Mouse (Mus musculus) thymus, postnatal 0 days (tissue): ENCODE measurements around the gene Ptpa. TPM values are rescaled to one million over a fixed set of nuclear protein-coding genes. Genes with fewer than 3 reads are reported as not detected.

Source experiments
- DNase-seq: peaks from one replicate; pipeline ENCODE4 v3.0.0-alpha.2; 2015; ENCODE audit warnings: low spot score
- polyA plus RNA-seq: library from polyadenylated mRNA; unstranded; fragments of >200 nt; fragmentation: Nextera tagmentation; extraction: Ambion mirVana; gene quantifications from 2 replicates; pipeline ENCODE4 v1.2.1, GENCODE M21; 2015

Ptpa gene
- polyA plus RNA-seq, 1 experiment from 2014 or later, result 128 TPM

DNA sequence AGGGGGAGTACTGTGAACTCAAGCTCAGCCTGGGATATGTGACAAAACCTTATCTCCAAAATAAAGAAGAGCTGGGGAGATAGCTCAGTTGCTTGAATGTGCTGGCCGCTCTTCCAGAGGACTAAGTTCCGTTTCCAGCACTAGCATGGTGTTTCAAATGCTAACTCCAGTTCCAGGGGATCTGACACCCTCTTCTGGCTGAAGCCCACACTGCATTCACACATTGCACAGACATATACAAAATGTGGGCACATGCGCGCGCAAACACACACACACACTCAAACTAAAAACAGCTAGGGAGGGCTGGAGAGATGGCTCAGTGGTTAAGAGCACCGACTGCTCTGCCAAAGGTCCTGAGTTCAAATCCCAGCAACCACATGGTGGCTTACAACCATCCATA, 43.4 kb downstream of the Ptpa start:
- DNase-seq, result no peak

DNA sequence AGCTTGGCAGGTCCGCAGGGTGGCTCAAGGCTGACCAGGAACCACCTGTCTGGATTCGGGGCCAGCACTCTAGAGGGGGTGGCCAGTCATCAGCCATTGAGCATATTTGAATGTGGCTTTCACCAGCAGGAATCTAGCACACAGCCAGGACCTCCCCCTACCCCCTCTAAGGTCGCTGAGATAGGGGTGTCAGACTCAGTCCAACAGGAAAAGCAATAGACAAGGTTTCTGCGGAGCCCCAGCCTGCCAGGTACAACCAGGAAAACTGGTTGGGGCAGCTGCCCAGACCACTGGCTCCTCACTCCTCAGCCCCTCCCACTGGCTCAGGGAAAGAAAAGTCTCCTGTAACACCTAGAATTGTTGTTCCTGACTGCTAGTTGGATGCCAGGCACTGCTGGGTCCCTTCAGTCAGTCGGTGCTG, 47.5 kb downstream of the Ptpa start:
- DNase-seq, result no peak

DNA sequence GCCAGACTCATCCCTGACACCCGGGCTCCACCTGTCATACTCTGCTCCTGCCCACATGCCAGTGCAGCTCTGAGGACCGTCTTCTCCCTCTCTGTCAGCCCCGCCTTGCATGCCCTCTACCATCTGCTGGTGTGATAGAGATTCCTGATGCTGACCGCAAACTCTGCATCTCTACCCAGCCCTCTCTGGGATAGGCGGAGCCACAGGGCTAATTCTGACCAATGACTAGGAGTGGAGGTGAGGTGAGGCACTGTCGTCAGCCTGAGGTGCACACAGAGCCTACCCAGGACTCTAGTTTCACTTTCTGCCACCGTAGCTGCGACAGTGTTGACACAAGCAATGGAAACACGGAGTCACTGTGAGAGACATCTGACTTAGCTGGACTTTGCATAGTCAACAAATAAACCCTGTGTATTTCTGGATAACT, 48.1 kb downstream of the Ptpa start:
- peak; percentile 89 for DNase-seq

DNA sequence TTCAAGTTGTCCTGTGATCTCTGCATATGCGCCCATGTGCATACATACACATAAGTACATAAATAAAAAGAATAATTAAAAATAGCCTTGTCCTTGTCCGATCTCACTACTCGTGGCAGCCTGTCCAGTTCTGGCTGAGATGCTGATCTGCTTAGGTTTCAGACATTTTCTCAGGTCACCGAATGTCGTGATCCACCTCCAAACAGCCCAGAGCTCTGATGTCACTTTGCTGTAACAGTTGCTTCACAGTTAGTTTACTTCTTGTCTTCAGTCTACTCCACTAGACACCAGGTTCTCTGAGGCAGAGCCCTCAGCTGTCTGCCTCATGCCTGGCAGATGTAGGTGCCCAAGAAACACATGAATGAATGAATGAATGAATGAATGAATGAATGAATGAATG, 48.6 kb downstream of the Ptpa start:
- DNase-seq, result no peak

DNA sequence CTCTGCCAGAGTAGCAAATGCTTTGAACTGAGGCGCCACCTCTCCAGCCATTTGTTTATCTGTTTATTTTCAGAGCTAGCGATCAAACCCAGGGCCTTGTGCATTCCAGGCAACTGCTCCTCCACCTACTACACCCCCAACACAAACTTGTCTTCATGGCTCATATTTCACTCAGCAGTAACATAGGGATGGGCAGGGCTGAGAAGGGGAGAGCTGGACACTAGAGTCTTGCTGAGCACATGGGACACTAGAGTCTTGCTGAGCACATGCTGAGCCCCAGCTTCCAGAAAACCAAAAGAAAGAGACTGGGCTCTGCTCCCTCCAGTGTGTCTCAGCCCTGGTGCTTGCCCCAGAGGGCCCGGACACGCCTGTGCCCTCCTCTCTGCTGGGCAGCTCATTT, 50.9 kb downstream of the Ptpa start:
- DNase-seq, result no peak

DNA sequence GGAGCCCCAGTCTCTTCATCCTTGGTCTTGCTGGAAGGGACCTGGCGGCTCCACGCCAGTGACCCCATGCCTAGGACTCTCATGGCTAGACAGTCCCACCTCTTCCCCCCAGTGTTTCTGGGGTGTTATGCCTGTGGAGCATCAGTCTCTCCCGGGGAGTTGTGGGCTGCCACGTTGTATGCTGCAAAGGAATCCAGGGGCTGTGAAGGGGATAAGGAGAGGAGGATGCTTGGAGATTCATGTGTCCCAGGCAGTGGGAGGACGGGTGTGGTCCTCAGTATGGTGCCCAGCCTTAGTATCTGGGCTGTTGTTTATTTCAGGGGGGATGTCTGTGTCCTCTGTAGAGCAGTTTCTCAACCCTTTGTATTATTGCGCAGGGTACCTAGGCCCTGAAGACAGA, 53.2 kb downstream of the Ptpa start:
- no peak for DNase-seq

DNA sequence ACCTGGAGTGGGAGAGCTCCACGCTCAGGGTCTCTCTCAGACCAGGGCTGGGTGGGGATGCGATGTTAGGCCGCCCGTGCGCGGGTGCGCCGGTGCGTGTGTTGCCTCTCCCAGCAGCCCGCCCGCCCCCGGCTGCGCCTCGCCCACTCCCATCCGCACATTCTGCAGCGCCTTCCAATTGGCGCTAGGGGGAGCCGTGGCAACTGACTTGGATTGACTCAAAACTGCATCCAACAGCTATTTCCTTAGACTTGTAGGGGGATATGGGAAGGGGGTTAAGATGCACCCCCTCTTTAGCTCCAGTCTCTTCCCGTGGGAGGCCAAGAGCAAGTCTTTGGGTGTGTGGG, 53.9 kb downstream of the Ptpa start:
- DNase-seq, result peak; percentile 78

DNA sequence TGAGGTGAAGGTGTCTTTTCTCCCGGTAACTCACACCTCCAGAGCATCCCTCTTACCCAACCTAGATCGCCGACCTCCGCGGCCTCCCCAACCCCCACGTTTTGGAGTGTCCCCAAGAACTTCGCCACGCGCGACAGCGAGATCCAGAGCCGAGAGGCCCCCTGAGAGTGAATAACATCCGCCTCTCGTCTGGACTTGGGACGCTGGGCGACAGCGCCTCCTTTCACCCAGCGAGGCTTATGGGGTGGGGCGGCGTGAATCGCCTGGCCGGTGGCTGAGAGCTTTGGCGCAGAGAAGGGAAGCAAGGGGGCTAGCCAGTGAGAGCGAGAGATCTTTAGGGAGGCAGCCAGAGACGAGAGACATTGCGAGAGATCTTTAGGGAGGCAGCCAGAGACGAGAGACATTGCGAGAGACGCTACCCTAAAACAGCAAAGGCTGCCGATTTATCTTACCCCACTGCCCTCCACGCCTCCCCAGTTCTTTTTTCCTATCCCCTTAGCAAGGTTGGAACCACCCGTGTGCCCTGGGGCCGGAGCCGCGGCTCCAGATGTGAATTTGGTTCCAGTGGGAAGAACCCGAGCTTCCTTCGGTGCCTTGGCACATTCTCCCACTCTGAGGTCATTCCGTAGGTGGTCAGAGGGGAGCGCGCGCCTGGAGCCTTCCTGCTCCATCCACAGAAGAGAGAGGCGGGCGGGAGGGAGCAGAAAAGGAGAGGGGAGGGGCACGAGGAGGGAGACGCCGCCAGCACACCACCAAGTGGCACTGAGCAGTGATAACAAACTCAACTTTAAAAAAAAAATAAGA, 54.5 kb downstream of the Ptpa start:
- no peak for DNase-seq

DNA sequence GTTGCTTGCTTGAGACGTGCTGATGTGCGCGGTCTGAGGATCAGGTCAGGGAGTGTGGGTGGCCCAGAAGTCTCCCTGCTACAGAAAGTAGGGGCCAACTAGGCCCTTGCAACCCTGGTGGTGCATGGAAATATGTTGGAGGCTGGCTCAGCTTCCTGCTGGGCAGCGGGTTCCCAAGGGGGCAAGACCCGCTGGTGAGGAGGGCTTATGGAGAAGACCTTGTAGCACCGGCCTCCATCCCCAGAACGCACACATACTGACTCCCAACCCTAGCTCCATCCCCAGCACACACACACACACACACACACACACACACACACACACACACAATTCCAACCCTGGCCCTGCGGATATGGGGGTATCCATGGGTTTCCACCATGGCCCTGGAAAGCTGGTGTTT, 55.2 kb downstream of the Ptpa start:
- DNase-seq, result no peak

DNA sequence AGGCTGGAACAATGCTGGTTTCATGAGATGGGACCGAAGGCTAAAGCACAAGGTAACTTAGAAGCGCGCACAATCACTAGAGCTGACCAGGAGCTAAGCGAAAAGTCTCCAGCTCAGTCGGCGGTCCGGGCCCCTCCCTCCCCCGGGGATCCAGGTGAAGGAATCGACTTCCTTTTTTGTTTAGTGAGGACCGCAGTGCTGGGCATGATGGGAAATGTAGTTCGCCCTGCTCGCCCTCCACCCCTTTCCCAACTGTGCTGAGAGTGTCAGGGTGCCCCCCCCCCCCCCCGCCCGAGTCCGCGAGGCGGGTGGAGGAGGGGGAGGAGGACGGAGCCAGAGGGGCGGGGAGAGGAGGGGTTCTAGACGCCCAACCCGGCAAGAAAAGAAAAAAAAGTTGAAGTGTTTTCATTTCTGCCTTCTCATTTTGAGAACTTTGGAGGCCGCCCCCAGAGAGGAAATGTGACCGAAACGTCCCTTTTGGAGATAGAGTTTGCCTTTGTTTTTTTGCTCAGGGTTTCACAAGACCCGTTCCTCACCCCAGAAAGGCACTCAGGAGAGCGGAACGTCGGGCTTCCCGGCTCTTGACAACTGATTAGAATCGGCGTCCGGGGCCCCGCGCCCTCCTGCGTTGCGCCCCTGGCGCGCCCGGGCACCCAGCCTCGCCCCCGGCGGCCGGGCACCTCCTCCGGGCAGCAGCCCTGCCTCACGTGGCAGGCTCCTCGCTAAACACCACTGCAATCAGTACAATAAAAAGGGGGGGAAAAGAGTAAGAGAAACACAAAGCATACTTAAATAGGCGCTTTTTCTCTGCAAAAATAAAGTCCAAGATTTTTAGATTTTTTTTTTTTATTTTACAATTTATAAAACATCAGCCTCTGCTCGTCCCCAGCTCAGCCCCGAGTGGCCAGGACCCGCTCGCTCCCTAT, 56.2 kb downstream of the Ptpa start:
- peak; percentile 68 for DNase-seq

DNA sequence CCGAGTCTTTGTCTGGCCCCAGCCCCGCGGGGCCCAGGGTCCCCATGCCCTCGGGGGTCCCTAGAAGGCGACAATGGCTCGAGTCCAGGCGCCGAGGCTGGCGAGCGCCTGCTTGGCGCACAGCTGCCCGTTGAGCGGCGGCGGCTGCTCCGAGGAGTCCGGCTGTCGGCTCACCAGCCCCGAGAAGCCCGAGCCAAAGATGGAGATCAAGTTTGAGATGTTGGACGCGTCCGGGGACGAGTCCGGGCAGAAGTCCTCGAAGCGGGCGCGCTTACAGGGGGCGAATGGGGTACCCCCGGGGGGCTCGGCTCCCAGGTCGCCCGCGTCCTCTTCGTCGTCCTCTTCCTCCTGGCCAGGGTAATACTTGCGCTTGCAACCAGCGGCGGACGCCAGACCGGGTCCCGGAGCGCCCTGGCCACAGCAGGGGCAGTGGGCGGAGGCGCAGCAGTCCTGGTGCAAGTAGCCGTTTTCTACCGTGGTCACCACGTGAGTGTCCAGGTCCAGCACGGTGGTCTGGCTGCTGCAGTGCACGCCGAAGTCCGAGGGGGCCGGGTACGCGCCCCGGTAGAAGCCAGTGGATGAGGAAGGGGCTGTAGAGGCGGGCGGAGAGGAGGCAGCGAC, 57.0 kb downstream of the Ptpa start:
- no peak for DNase-seq

DNA sequence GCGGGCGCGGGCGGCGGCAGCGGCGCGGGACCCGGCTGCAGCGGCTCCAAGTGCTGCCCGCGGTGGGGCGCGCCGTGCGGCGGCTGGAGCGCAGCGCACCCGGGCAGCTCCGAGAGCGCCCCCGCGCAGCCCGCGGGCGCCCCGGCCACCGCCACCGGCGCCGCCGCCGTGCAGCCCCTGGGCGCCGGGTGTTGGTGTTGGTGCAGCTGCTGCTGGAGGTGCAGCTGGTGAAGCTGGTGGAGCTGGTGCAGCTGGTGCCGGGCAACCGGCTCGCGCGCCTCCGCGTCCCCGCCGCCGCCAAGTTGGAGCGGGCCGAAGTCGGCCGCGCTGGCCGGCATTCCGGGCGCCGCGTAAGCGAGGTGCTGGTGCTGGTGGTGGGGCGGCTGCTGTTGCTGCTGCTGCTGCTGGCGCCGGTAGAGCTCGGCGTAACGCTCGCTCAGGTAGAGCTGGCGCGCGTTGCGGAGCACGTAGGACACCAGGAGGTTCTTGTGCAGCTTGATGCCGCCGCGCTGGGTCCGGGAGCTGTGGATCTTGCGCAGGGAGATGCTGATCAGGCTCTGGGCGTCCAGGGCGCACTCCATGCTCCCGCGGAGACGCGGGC, 57.7 kb downstream of the Ptpa start:
- peak; percentile 31 for DNase-seq

DNA sequence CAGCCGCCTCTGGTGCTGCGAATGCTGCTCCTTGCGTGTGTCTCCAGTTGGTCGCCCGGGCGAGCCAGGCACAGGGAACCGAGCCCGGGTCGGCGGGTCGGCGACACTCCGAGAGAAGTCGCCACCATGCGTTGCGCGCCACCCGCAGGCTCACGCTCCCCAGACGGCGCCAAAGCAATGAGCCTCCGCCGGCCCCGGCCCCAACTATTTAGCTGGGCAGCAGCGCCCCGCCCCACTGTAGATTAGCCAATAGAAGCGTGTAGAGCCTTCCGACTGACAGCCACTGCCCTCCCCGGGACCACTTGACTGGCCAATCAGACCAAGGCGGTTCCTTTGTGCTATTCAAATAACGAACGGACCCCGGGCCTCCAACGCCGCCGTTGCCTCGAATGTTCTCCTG, 58.2 kb downstream of the Ptpa start, which contains the start of gene Ier5l:
Ier5l (minus strand) TSS at position 181 of the 400 bp plus-strand sequence.
- peak; percentile 48 for DNase-seq

DNA sequence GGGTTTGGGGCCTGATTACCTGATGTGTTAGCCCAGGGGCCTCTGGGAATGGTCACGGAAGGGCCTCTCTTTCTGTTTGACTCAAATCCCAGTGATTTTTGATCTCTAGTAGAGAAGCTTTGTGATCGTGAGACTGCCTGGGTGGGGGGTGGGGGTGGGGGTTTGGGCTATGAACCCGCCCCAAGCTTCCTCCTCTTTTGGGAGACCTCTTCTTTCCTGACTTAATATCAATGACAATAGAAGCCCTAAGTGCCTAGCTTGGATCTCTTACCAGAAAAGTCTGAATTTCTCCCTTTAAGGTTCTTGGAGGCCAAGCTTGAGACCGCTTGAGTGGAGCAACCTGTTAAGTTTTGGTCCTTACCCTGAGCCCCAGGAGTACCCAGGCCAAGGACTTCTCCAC, 58.9 kb downstream of the Ptpa start:
- no peak for DNase-seq

DNA sequence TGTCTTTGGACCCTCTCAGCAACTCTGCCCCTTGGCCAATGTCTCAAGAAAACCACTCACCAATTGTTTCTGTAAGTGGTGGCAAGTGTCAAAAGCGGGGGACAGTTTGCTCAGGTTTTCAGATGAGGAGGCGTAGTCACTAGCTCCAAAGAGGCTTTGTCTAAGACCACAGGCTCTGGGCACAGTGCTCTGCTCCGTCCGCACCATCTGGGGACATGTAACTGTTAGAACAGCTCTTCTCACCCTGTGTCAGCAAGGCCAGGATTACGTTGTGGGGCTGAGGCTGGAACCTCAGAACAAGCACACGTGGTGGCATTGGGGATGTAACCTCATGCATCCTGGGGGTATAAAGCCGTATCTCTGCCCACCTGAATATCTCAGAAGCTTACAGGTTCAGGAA, 59.6 kb downstream of the Ptpa start:
- no peak for DNase-seq

DNA sequence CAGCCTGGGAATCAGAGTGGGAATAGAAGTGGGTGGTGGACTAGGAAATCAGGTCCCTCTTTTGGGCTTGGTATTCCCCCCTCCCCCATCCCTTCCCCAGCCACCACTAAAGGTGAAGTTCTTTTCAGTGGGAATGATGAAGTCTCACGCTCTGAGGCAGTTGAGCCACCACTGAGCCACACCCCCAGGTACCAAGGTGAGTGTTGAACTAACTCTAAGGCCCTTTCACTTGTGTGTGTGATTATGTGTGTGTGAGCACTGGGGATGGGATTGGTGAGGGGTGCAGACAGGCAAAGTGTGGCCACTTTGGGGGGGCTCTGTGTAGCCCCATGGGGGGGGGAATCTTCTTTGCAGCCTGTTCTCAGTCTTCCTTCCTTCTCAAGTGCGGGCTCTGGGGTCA, 60.4 kb downstream of the Ptpa start:
- no peak for DNase-seq

DNA sequence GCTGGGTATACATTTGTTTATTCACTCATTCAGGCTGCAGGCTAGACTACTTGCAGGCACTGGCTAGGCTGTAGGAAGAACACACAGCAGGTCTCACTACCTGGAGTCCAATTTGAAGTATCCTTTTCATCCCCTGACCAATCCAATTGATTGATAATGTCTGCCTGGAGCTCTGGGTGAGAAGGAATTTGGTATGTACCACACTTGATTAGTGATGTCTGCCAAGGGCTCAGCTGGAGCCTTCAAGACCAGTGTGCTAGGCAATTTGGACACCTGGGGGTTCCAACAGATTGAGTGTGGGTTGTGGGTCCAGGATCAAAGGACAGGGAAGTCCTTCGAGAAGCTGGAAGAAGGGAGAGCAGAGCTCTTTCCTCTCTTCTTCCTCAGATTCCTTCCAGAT, 62.7 kb downstream of the Ptpa start:
- no peak for DNase-seq

DNA sequence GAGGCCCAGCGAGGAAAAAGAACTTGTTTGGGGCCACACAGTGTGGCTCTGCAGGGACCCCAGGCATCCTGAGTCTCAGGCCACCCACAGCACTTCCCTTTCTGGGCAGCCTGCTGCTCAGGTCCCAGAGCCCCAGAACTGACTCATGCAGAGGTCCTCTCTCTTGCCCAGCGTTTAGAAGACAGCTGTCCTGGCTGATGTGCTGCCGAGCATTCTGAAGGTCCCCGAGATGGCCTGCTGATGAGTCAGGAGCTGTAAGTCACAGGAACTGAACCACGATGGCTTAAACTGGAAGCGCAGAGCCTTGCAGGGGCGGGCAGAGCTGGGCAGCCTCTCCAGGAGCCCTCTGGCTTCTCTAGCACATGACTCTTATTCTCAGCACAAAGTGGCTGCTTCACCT, 71.8 kb downstream of the Ptpa start:
- DNase-seq, result no peak

DNA sequence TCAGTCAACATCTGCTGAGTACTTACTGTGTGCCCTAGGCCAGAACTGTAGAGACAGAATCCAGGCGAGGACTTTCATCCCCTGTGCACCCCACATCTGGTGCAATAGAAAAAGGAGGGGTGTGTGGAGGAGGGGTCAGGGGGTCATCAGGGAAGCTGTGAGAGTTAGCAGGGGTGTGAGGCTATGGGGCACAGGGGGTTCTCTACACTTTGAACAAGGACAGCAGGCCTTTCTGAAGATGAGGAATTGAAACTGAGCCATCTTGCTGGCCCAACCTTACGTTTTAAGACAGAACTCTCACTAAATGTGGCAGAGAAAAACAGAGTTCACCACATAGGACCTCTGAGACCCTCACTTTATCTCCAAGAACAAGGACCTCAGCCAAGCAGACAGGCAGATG, 74.5 kb downstream of the Ptpa start:
- DNase-seq, result no peak

DNA sequence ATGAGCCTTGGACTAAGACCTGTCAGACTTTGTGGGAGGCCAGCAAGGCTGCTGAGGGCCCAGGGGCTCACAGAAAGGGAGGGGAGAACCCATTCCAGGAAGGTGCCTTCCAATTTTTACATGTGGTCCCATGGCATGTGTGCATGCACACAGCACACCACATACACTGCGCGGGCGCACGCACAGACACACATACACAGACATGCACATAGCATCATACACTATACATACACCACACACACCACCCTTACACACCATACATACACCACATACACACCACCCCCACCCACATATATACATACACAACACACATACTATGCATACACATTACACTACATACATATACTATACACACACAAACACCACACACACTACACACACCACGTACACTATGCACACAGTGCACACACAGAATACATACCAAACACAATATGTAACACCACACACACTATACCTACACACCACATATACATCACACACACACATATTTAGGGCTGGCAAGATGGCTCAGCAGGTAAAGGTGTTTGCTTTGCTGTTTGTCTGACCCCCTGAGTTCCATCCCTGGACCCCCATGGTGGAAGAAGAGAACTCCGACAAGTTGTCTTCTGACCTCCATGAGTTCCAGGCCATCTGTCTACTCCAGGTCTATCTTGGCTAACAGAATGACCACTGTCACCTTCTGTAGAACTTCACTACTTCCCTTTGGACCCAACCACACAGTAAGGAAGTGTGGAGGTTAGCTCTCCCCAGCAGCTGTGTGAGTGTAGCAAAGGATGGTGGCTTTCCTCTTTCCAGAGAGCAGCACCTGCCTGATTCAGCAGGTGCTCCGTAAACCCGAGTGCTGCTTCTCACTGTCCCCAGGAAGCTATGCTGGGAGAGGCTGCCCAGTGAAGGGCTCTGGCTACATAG, 79.4 kb downstream of the Ptpa start:
- no peak for DNase-seq
